Mouse (Mus musculus): ENCODE measurements around the gene Lgals3bp.
A peak's percentile ranks its signal among the peaks of the same experiment; 100 is the strongest.

Lgals3bp gene

DNA sequence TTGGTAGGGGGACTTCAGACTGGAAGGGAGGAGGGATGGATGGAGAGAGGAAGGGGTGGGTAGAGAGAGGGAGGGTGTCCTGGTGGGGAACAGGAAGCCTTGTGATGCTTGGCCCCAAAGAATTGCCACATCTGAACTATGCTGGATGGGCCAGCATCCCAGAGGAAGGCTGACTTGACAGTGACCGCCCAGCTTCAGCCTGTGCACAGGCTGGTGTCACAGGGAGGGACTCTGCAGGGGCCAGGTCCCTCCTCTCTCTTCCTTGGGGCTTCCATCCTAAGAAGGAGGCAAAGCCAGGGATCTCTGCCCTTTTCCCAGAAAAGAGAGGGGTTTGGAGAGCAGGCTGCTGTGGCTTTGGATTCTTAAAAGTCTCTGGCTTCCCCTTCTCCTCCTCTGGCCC lies 39.4 kb downstream of the Lgals3bp start:
- no peak for DNase-seq

GRCm38 (mm10) chr11:118360907-118361341 lies 41.0 kb downstream of the Lgals3bp start:
- peak in 1 of 2 experiments; percentile 60 for DNase-seq

- DNase-seq, result no peak
These were observed 41.4 kb downstream of the Lgals3bp start for GRCm38 (mm10) chr11:118360491-118360890.

DNA sequence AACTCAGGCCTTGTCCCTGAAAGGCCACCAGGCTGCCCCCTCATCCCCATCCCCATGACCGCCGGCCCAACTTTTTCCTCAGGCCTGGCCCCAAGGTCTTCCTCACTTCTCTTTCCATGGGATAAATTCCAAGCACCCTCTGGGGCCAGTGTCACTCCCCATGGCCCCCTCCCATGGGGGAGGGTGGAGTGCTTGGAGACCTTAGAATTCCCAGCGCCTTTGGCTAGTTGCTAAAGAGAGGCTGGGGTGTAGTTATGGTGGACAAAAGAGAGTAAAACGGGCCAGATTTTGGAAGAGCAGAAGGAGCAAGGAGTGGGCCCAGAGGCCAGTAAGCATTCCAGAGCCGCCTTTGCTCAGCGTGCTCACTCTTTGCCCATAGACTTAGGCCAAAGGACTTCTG lies 46.3 kb downstream of the Lgals3bp start, which contains the start of gene Timp2:
TSS of gene Timp2 (minus strand) at position 101 of the 400 bp plus-strand sequence.
- no peak for DNase-seq

- peak; percentile 86 to 93 for DNase-seq
These were observed 46.7 kb downstream of the Lgals3bp start for GRCm38 (mm10) chr11:118355205-118355604.

- DNase-seq, result peak; percentile 60 to 61
These were observed 47.2 kb downstream of the Lgals3bp start for GRCm38 (mm10) chr11:118354636-118355191.

GRCm38 (mm10) chr11:118349494-118349893 lies 52.4 kb downstream of the Lgals3bp start:
- no peak for DNase-seq

GRCm38 (mm10) chr11:118348877-118349276 lies 53.0 kb downstream of the Lgals3bp start:
- DNase-seq, result no peak

DNA sequence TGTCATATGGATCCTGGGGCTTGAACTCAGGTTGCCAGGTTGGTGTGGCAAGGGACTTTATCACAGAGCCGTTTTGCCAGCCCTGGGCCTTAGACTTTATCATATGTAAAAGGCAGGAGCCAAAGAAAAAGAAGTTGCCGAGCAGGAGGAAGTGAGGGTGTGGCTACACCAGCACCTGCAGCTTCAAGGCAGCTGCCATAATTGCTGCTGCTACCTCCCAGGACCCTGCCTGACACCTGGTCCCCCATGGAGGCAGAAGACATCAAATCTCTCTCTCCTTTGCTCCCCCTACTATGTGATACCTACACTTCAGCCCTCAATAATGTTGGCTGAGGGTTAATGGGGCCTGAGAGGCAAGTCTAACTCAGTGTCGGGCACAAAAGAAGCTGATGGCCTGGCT lies 53.5 kb downstream of the Lgals3bp start:
- no peak for DNase-seq

- DNase-seq, result no peak
These were observed 54.0 kb downstream of the Lgals3bp start for GRCm38 (mm10) chr11:118347911-118348310.

DNA sequence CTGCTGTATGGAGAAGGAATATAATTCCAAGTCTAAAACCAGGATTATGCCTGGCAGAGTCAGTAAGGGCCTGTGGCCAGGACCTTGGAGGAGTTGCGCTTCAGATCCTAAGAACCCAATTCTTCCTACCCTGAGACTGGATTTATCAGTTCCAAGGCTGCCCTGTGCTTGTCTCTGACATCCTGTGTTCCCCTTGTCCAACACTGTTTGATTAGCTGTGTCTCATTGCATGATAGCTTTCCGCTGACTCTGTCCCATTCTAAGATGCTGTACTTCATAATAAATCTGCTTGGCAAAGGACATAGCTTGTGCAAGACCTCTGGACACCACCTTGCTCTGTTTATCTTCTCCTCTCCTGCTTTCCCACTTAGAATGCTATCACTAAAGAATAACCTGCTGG lies 54.5 kb downstream of the Lgals3bp start:
- DNase-seq, result no peak

GRCm38 (mm10) chr11:118346395-118347096 lies 55.3 kb downstream of the Lgals3bp start:
- no peak for DNase-seq

DNA sequence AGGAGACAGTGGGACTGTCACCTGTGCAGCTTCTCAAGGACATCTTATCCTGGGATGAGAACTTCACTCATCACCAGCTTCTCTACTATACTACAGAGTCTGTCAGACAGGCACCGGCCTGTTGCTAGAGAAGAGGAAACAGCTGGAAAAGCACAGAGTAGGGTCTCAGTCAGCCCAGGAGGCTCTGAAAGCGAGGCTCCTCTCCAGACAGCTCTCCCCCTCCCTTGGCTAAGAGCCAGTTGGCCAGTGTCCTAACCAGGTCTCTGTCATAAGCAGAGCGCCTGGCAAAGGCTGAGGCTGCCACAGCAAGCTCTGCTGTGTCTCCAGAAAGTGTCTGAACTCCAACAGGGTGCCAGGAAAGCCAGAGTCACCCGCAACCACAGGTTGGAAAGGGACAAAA lies 56.2 kb downstream of the Lgals3bp start:
- peak in 1 of 2 experiments; percentile 51 for DNase-seq

DNA sequence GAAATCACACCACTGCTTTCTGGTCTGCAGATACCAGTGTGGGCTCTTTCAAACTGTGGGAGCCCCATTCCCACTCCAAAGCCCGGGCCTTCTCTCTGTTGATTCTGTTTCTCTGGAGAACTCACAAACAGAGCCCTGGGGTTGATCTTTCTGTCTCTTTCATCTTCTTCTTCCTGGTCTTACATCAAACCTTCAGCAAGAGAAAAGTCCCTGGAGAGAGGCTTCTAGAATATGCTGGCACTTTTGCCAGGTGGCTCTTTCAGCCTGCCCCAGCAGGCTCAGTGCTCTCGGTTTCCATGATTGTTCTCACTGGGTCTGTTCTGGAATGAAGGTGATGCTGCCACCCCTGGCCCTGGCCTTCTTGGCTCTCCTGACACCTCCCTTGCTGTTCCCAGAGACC lies 58.3 kb downstream of the Lgals3bp start:
- DNase-seq, result no peak

All from cerebellum, postnatal 25 days (tissue).